Mouse (Mus musculus) ES-E14 (cell line): ENCODE data around the gene Fxyd4.

Experiments
- CHD2 ChIP-seq: IDR thresholded peaks from 2 replicates; pipeline ENCODE4 v1.6.1; 2014; ENCODE audit warnings: mild to moderate bottlenecking, low read depth, low read length, inconsistent platforms
- HCFC1 ChIP-seq: IDR thresholded peaks from 2 replicates; pipeline ENCODE4 v1.6.1; 2012; ENCODE audit warnings: low read length, inconsistent platforms, borderline replicate concordance; ENCODE audit not compliant: insufficient read depth
- MAFK ChIP-seq: IDR thresholded peaks from 2 replicates; pipeline ENCODE4 v1.6.1; 2014; ENCODE audit warnings: mild to moderate bottlenecking, low read depth, low read length, inconsistent platforms; ENCODE audit not compliant: insufficient read depth
- ZC3H11A ChIP-seq: IDR thresholded peaks from 2 replicates; pipeline ENCODE4 v1.6.1; 2012; ENCODE audit warnings: low read depth, mild to moderate bottlenecking, inconsistent platforms, low read length, borderline replicate concordance
- ZNF384 ChIP-seq: IDR thresholded peaks from 2 replicates; pipeline ENCODE4 v1.6.1; 2012; ENCODE audit warnings: low read depth, low read length, inconsistent platforms

DNA sequence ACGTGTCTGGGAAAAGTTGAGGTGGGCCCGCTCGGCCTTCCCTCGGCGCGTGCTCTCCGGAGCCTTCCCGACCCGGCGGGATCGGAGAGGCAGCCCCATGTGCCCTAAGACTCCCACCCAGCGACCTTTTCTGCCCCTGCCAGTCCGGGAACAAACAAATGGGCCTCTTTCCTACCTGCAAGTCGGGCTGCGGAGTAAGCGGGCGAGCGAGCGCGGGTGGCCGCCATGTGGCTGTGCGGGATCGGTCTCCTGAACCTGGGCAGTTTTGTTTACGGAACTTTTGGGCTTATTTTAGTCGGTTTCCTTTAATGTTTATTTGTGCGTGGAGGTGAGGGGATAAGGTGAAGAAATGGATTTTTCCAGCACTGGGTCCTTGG is 29.5 kb downstream of the Fxyd4 start:
- TF ChIP-seq ZNF384 (no peak), CHD2 (no peak), HCFC1 (no peak), MAFK (no peak), ZC3H11A (no peak)
